Mouse (Mus musculus): Measurements from ENCODE around the gene Myl6.
"Not testable (repeated sequence)": the region's sequence is repeated elsewhere in the genome, so short reads cannot be mapped to it uniquely, and the experiment has no call there.

The Myl6 gene

DNA sequence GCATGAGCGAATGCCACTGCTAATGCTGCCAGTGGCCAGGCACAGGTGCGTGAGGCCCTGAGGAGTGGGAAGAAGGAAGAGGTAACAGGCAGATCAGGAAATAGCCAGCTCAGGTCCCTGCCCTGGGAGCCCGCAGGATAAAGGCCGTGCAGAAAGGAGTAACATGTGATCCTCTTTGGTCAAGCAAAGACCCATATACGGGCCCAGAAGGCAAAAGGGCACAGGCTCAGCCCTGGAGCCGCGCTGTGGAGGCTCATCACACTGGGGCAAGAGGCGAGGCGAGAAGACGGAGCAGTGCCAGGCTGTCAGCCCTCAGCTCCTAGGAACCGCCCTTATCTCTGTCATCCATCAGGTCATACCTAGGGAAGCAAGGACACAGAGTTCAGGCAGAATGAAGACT lies 16.4 kb upstream of the Myl6 start:
- no peak for DNase-seq (ENCODE audit: low read depth, low spot score)

DNA sequence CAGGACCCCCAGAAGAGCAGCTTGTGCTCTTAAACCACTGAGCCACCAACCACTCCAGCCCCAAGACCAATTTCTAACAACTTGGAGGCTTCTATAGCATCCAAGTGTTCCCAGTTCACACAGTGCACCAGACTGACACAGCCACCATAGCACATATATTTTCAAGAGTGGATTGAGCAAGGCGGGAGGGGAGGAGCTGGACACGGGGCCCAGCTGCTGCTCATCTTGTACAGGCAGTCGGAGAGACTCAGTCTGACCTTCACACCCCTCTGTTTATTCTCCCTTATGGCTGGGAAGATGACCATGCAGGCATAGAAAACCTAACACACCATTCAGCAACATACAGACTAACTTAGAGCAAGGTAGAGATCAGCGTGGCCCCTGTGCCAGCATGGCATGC lies 15.9 kb upstream of the Myl6 start:
- no peak for DNase-seq (ENCODE audit: low read depth, low spot score)

DNA sequence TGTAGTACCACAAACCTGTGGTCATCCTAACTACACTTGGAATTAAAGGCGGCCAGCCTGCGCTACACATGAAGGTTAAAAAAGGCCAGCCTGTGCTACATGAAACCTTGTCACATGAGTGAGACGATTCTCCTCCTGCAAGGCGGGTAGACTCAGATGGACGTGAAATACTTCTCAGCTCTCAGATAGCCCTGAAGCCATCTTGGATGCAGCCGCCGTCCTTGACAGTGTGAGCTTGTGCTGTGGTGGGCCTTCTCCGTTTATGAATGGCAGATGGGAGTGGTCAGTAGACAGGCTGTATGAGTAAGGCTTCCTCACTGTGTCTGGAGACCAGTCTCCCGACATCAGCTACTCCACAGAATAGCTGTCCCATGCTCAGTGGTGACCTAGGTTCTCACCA lies 15.3 kb upstream of the Myl6 start:
- no peak for DNase-seq (ENCODE audit: low read depth, low spot score)

DNA sequence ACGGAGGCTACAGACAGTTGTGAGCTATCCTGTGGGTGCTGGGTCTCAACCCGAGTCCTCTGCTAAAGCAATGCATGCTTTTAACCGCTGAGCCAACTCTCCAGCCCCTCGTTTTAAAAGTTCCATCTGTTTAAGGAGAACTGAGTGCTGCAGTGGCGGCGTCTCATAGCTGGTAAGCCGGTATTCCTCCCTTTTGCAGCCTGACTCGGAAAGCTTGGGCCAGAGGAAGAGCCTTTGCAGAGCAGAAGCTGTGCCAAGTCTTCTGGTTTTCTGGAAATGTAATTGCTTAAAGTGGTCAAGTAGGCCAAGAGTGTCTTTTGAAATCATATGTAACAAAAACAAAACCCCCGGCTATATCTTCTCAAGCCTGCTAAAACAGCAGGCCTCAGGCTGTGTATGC lies 14.3 kb upstream of the Myl6 start:
- no peak for DNase-seq (ENCODE audit: low read depth, low spot score)

DNA sequence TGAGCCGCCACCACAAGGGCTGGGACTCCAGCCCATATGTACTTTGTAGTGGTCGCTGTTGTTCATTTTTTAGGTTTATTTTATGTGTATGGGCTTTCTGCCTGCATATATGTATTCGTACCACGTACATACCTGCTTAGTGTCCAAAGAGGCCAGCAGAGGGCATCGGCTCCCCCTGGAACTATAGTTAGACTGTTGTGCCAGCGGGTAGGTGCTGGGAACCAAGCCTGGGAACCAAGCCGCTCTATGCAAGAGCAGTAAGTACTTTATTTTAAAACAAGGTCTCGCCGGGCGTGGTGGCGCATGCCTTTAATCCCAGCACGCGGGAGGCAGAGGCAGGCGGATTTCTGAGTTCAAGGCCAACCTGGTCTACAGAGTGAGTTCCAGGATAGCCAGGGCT lies 12.0 kb upstream of the Myl6 start:
- no peak for DNase-seq (ENCODE audit: low read depth, low spot score)

DNA sequence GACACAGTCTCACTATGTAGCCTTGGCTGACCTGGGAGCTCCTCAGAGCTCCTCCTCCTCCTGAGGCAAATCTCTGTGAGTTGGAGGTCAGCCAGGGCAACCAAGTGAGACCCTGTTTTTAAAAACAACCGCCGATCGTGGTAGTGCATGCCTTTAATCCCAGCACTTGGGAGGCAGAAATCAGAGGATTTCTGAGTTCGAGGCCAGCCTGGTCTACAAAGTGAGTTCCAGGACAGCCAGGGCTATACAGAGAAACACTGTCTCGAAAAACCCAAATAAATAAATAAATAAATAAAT lies 11.4 kb upstream of the Myl6 start:
- DNase-seq (ENCODE audit: low read depth, low spot score) = not testable (repeated sequence)

DNA sequence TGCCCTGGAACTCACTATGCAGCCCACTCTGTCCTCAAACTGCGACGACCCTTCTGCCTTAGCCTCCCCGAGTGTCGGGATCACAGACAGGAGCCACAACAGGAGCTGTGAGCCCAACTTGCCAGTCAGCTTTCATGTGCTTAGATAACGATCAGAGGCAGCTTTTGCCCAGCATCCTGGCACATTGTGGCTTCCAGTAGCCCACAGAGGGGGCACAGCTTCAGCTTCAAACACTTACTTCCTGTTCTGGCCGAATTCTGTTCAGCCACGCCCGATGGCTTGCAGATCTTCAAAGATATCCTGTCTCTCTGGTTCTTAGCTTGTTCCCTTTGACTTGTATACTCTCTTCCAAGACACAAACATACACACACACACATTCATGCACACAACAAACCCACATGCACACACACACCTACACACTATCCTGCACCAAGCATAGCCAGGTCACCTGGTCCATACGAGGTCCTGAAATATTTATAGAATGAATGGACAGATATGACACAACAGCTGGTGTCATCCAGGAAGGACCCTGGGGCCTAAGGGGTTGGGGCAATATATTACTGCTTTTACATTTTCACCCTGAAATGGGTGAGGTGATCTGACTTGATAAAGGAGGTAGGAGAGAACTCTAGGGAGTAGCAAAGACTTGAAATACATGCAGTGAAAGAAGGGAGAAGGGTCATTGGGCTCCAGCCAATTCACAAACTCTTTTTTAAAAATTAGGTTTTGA lies 10.9 kb upstream of the Myl6 start:
- peak; percentile 67 for DNase-seq (ENCODE audit: low read depth, low spot score)

DNA sequence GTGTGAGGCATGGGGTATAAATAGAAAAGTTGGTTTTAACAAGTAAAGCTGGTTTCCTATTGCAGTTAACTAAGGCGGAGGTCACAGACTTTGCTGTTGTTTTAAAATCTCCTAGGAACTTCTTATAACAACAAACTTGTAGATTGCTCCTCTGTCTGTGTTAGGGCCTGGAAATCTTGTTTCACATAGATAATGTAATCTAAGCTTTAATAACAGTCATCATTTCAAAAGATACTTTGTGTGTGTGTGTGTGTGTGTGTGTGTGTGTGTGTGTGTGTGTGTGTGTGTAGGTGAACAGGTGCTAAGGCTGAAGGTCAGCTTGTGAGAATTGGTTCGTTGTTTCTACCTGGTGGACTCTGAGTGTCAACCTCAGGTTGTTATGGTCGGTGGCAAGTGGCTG lies 10.1 kb upstream of the Myl6 start:
- no peak for DNase-seq (ENCODE audit: low read depth, low spot score)

DNA sequence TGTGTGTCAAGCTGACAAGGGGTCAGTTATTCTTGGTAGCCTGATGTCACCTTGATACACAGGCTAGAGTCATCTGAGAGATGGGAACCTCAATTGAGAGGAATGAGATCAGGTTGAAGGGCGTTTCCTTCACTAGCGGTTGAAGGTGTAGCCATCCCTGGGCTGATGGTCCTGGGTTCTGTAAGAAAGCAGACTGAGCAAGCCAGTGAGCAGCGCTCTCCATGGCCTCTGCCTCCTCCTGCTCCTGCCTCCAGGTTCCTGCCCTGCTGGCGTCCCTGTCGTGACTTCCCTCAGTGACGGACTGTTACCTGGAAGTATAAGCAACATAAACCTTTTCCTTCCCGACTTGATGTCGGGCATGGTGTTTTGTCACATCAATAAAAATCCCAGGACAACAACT lies 9.6 kb upstream of the Myl6 start:
- no peak for DNase-seq (ENCODE audit: low read depth, low spot score)

DNA sequence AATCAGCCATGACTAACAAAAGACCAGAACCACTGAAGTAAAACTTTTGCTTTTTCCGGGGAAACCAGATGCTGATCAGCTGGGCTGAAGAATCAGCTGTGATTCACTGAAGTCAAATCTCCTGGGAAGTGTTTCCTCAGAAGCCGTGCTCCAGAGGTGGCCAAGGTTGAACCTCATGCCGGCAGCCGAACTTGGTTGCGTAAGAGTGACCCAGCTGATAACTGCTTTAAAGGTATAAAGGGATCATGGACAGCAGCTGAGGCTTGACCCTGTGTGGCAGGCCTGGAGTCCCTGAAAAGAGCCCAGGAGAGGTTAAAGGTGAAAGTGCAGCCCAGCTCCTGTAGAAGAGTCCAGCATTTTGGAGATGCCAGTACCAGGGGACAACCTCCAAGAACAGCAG lies 8.4 kb upstream of the Myl6 start:
- no peak for DNase-seq (ENCODE audit: low read depth, low spot score)

DNA sequence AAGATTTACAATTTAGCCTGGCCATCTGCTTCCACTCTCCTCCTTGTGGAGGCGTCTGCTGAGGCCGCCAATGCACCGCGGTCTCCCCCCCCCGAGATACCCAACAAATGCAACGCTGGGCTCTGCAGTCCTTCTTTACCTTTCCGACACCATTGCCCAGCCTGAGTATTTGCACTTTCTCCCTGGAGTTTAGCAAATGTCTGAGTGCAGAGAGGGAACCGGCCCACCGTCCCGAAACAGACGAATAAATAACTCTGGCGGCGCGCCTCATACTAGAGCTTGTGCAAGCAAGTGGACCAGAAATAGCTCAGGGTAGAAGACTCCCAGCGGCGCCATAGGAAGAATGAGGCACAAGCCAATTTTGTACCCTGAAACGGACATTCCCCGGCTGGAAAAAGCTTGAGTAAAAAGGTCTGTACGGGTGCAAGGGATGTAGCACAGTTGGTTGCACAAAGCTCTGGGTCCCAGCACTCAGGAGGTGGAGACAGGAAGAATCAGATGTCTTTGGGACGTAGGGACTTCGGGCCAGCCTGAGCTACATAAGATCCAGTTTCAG lies 5.2 kb upstream of the Myl6 start:
- no peak for DNase-seq (ENCODE audit: low read depth, low spot score)

DNA sequence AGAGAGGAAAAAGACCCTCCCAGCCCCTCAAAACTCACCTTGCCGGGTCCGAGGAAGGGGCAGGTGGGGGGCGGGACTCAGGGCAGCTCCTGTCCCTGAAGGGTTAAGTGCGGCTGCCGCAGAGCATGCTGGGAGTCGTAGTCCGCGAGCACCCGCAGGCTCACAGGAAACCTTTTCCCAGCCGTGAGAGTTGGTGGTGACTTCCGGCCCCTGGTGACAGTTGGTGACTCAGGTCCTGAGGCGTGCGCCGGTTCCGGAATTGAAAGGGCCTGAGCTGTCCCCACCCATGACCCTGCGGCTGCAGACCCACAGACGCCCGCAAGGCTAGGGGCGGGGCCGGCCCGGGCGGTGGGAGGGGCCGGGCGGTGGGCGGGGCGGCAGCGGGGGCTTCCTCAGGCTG lies 4.6 kb upstream of the Myl6 start, which contains the start of gene Myl6b:
Gene Myl6b (minus strand): TSS at position 96 of the 400 bp plus-strand sequence.
- peak; percentile 97 for DNase-seq (ENCODE audit: low read depth, low spot score)

DNA sequence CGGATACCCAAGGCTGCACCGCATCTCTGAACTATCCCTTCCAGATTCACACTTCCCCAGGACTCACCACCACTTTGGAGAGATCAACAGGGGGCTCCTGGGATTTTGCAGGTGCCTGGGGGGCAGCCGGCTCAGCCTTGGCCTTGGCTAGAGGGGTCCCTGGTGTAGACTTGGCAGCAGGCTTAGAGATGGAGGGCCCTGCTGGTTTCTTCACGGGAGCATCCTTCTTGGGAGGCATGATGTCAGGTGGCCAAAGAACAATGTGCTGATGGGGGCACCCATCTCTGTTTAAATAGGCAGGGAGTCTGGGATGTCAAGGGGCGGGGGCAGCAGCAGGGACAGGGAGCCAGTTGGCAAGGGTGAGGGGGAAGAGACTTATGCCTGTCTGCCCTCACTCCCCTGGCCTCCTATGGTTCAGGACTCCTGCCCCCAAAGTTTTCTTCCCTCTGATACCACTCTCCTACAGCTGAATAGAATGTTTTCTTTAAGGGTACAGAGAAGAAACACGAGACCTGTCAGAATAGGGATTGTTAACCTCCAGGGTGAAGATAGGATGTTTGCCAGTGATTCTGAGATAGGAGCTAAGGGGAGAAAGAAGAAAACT lies 3.3 kb upstream of the Myl6 start:
- no peak for DNase-seq (ENCODE audit: low read depth, low spot score)

DNA sequence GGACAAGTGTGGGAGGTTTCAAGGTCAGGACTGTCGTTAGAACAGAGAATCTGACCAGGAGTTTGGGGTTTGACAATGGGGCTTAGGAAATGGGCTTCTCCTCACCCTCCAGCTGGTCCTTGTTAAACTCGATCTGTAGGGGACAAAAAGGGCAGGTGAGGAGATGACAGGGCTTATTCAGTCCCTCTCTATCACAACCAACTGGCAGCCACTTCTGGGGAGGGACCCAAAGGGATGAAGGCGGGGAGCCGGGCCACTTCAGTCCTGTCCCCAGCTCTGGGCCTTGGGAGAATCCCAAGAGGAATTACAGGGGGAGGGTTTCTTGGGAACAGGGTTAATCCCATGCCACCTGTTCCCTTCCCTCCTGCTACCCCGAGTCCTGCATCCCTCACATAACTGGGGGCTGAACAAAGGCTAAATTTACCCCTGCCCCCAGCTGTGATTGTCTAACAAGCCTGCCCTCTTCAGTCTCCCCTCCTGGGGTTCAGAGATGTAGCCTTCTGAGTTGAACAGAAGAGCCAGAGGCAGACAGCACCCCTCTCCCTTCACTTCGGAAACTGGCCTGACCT lies 2.6 kb upstream of the Myl6 start:
- no peak for DNase-seq (ENCODE audit: low read depth, low spot score)

DNA sequence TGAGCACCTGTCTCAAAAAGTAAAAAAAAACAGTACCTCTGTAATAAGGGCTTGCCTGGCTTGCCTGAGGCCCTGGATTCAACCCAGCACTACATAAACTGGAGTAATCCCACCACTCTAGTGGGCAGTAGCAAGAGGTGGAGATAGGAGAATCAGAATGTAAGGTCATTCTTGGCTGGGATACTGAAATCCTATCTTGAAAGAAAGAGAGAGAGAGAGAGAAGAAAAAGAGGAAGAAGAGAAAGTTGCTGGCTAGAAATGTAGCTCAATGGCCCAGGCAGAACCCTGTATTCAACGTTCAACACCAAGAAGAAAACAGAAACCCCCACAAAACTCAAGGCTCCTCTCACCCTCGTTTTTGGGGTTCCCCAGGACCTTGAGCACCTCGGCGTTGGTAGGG lies 2.0 kb upstream of the Myl6 start:
- DNase-seq (ENCODE audit: low read depth, low spot score) = no peak

DNA sequence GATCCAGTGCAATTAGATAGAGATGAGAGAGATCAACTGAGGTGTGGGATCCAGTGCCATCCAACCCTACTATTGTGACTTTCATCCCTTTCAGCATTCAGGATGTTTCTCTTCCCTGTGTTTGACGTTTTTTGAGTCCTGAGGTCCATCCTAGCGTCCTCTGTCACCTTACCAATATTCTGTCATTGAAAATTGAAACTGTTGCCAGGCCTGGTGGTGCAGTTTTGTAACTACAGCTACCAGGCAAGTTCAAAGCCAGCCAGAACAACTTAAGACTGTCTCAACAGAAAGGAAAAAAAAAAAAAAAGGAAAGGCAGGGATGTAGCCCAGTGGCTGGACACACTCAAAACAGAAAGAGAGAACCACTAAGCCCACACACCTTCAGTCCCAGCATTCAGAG lies 1.3 kb upstream of the Myl6 start:
- DNase-seq (ENCODE audit: low read depth, low spot score) = peak; percentile 48

DNA sequence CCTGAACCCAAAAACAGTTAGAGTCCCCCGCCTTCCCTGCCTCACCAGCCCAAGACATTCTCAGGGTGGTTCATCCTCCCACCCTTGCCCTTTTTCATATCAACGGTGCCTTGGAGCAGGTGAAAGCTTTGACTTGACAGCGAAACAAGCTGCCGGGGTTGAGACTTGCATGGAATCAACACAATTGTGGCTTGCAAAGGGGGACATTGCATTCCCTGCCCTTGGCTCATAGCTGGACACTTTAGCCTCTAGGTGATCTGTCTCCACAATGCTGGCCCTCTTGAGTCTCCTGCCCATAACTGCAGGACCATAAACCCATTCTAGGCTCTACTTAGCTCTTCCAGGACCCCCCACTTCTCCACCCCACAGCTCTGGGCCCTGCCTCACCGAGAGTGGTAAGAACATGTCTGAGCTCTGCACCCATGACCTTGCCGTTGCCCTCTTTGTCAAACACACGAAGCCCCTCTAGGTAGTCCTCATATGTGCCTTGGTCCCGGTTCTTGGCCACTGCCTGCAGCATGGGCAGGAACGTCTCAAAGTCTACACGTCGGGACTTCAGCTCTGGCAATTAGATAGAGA lies 811 bp upstream of the Myl6 start:
- peak; percentile 25 for DNase-seq (ENCODE audit: low read depth, low spot score)

DNA sequence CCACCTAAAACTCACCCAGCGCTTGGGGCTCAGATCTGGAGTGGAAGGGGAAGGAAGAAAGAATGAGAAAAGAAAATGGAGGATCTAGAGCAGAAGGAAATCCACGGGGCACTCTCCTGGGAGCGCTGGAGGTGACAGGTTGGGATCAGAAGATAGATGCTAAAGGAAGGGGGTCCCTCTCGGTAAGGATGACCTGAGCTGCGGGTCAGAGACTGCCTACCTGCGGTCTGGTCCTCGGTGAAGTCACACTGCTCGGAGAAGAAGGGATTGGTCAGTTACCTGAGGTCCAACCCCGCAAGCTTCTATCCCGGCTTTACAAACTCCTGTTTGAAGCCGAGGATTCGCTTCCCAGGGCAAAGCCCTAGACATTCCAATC lies 638 bp downstream of the Myl6 start:
- no peak for DNase-seq (ENCODE audit: low read depth, low spot score)

DNA sequence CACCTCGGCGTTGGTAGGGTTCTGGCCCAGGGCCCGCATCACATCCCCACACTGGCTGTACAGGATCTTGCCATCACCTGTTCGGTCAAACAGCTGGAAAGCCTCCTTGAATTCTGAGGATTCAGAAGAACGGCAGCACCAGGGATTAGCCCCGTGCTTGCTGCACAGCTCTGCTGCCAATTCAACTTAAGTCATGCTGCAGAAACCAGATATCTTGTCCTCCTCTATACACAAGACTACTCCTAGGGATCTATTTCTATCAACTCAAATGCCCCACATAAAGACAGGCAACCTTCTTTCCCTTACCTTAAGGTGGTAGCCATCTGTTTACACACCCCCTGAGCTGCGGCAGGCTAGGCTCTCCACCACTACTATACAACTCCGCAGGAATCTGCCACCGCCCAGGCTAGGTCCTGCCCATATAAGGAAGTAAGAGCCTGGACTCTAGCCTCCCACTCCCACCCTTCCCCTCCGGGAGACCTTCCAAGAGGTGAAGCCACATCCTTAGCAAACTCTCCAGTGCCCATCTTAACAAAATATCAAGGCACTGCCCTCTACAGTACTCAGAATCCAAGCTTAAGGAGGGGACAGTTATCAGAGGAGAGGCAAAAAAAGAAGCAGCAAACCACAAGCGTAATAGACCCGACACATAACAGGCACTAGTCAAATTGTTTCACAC lies 1.2 kb downstream of the Myl6 start:
- DNase-seq (ENCODE audit: low read depth, low spot score) = peak; percentile 54

DNA sequence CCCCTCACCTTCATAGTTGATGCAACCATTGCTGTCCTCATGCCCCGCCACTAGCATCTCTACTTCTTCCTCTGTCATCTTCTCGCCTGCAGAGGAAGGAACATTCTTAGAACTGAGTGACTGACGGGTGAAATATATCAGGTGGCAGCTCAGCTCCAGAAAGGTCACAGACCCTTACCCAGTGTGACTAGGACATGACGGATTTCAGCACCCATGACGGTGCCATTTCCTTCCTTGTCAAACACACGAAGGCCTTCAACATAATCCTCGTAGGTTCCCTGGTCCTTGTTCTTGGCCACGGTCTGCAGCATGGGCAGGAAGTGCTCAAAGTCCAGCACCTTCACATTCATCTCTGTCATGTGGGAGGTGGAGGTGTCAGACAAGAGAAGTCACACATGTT lies 1.9 kb downstream of the Myl6 start:
- DNase-seq (ENCODE audit: low read depth, low spot score) = peak; percentile 44

DNA sequence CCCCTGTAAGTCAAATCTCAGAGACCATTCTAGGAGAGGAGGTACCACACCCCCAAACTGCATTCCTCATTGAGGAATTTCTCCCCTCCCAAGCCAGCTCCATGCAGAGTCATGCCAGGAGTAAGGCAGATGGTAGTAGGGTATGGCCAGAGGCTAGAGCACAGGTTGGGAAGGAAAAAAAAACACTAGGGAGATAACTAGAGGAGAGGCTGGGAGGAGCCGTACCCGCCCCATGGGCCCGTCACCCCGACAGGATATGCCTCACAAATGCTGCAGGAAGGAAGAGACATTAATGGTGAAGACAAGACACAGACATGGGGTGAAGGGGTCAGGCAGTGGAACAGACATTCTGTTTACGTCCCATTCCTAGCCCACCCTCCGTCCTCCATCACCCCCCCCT lies 2.5 kb downstream of the Myl6 start:
- DNase-seq (ENCODE audit: low read depth, low spot score) = peak; percentile 60

DNA sequence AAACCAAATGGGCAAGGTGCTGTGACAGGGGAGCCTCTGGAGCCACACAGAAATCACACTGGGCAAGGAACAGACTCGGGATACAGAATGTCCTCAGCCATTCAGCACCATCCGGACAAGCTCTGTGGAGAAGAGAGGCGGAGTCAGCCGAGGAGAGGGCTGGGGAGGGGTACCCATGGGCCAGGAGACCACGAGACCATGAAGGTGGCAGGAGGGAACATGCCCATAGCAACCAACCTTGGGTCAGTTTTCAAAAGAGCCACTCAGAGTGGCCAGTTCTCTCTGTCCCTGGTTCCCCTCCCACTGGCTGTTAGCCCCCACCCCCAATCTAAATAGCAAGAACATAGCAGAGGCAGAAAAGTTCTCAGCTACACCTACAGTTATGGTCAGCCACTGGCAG lies 3.0 kb downstream of the Myl6 start:
- DNase-seq (ENCODE audit: low read depth, low spot score) = no peak

Data from CD4-positive, CD25-positive, alpha-beta regulatory T cell, adult 2 months (primary cell).